Mouse (Mus musculus): ENCODE measurements around the gene Cyp2u1. TPM values are rescaled to one million over a fixed set of nuclear protein-coding genes. Genes with fewer than 3 reads are reported as not detected.

Cyp2u1 gene
- polyA plus RNA-seq, 1 experiment, result 4.1 TPM

GRCm38 (mm10) chr3:131254991-131255390, 48.0 kb downstream of the Cyp2u1 start:
- H3K36me3 ChIP-seq (ENCODE audit: control insufficient read depth, insufficient read depth), result no peaks in the 10 kb centered on the region
- TF ChIP-seq MYOG (IDR thresholded peaks at IDR 0.05; ENCODE audit: control insufficient read depth in 1 of 3, insufficient read depth in 1 of 3, insufficient read length in 2 of 3, low read depth in 2 of 3), result no peak
- TF ChIP-seq CEBPB (IDR thresholded peaks at IDR 0.05; ENCODE audit: insufficient read depth, poor library complexity, severe bottlenecking), result no peak
- no peak for TF ChIP-seq E2F4 (IDR thresholded peaks at IDR 0.05; ENCODE audit: insufficient read depth)
- no peak for TF ChIP-seq SRF (IDR thresholded peaks at IDR 0.05; ENCODE audit: control insufficient read depth, insufficient read length, low read depth)
- no peak for TF ChIP-seq USF1 (IDR thresholded peaks at IDR 0.05; ENCODE audit: low read depth)
- no peak for TF ChIP-seq MAX (IDR thresholded peaks at IDR 0.05; ENCODE audit: low read depth)
- TF ChIP-seq POLR2A (IDR thresholded peaks at IDR 0.05; ENCODE audit: insufficient read length, low read depth), result no peak
- no peak for TF ChIP-seq MYOD1 (IDR thresholded peaks at IDR 0.05; ENCODE audit: control insufficient read depth in 1 of 3, insufficient read length in 2 of 3, low read depth in 2 of 3)
- TF ChIP-seq REST (IDR thresholded peaks at IDR 0.05; ENCODE audit: insufficient read depth, insufficient read length), result no peak
- no peak for TF ChIP-seq POLR2AphosphoS2 (IDR thresholded peaks at IDR 0.05; ENCODE audit: insufficient read length, low read depth)
- H3ac ChIP-seq (ENCODE audit: control insufficient read depth, insufficient read length), result no peak overlapping the region
- no peaks in the 10 kb centered on the region for H3K27me3 ChIP-seq (ENCODE audit: control insufficient read depth, insufficient read depth, insufficient read length)
- H3K4me2 ChIP-seq (ENCODE audit: low read depth), result no peak overlapping the region
- no peak overlapping the region for H3K4me3 ChIP-seq
- no peaks in the 10 kb centered on the region for H3K79me2 ChIP-seq (ENCODE audit: control insufficient read depth, insufficient read depth)

- Histone ChIP-seq H3ac (ENCODE audit: control insufficient read depth, insufficient read length) (no peak overlapping the region), H3K36me3 (ENCODE audit: control insufficient read depth, insufficient read depth) (no peaks in the 10 kb centered on the region)
- no peak for TF ChIP-seq TCF12 (IDR thresholded peaks at IDR 0.05; ENCODE audit: insufficient read depth, poor library complexity, severe bottlenecking)
- no peak for TF ChIP-seq USF1 (IDR thresholded peaks at IDR 0.05; ENCODE audit: low read depth)
- no peak for TF ChIP-seq MYOD1 (IDR thresholded peaks at IDR 0.05; ENCODE audit: control insufficient read depth in 1 of 3, insufficient read length in 2 of 3, low read depth in 2 of 3)
- no peak for TF ChIP-seq REST (IDR thresholded peaks at IDR 0.05; ENCODE audit: insufficient read depth, insufficient read length)
- no peak for TF ChIP-seq POLR2A (IDR thresholded peaks at IDR 0.05; ENCODE audit: insufficient read length, low read depth)
- TF ChIP-seq E2F4 (IDR thresholded peaks at IDR 0.05; ENCODE audit: insufficient read depth), result no peak
These were observed 51.4 kb downstream of the Cyp2u1 start for GRCm38 (mm10) chr3:131251601-131252000.

DNA sequence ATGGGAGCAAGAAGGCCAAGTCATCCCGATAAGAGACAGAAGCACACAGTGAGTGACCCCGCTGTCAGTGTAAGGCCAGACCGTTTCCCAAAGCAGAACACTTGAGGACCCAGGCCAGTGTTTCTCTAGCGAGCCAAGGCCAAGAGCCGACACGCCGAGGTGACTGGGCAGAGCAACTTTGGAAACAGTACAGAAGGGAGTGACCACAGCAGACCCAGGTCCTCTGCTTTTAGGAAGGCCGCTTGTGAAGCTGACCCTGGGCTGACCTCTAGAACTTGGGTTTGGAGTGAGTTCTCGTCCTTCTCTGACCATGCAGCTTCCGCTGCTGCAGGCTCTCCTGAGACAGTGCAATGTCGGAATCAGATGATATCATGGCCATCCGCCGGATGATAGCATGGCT, 52.0 kb downstream of the Cyp2u1 start:
- Histone ChIP-seq H3K4me2 (ENCODE audit: low read depth) (no peak overlapping the region), H3K4me3 (no peak overlapping the region), H3ac (ENCODE audit: control insufficient read depth, insufficient read length) (no peak overlapping the region), H3K36me3 (ENCODE audit: control insufficient read depth, insufficient read depth) (no peaks in the 10 kb centered on the region), H3K27me3 (ENCODE audit: control insufficient read depth, insufficient read depth, insufficient read length) (no peaks in the 10 kb centered on the region), H3K79me2 (ENCODE audit: control insufficient read depth, insufficient read depth) (no peaks in the 10 kb centered on the region)
- TF ChIP-seq CEBPB (IDR thresholded peaks at IDR 0.05; ENCODE audit: insufficient read depth, poor library complexity, severe bottlenecking) (no peak), MYOG (IDR thresholded peaks at IDR 0.05; ENCODE audit: control insufficient read depth in 1 of 3, insufficient read depth in 1 of 3, insufficient read length in 2 of 3, low read depth in 2 of 3) (no peak), E2F4 (IDR thresholded peaks at IDR 0.05; ENCODE audit: insufficient read depth) (no peak), POLR2A (IDR thresholded peaks at IDR 0.05; ENCODE audit: insufficient read length, low read depth) (no peak), TCF12 (IDR thresholded peaks at IDR 0.05; ENCODE audit: insufficient read depth, poor library complexity, severe bottlenecking) (no peak)

More at GRCm38 (mm10) chr3:131251601-131252000, 51.4 kb downstream of the Cyp2u1 start:
- no peak overlapping the region for H3K4me3 ChIP-seq
- H3K79me2 ChIP-seq (ENCODE audit: control insufficient read depth, insufficient read depth), result no peaks in the 10 kb centered on the region
- no peak overlapping the region for H3K4me2 ChIP-seq (ENCODE audit: low read depth)
- no peaks in the 10 kb centered on the region for H3K27me3 ChIP-seq (ENCODE audit: control insufficient read depth, insufficient read depth, insufficient read length)

- TF ChIP-seq E2F4 (IDR thresholded peaks at IDR 0.05; ENCODE audit: insufficient read depth) (no peak), TCF3 (IDR thresholded peaks at IDR 0.05; ENCODE audit: insufficient read length, low read depth) (no peak), SRF (IDR thresholded peaks at IDR 0.05; ENCODE audit: control insufficient read depth, insufficient read length, low read depth) (no peak), CEBPB (IDR thresholded peaks at IDR 0.05; ENCODE audit: insufficient read depth, poor library complexity, severe bottlenecking) (no peak), REST (IDR thresholded peaks at IDR 0.05; ENCODE audit: insufficient read depth, insufficient read length) (no peak), POLR2AphosphoS2 (IDR thresholded peaks at IDR 0.05; ENCODE audit: insufficient read length, low read depth) (no peak), MAX (IDR thresholded peaks at IDR 0.05; ENCODE audit: low read depth) (no peak), TCF12 (IDR thresholded peaks at IDR 0.05; ENCODE audit: insufficient read depth, poor library complexity, severe bottlenecking) (no peak), USF1 (IDR thresholded peaks at IDR 0.05; ENCODE audit: low read depth) (no peak), POLR2A (IDR thresholded peaks at IDR 0.05; ENCODE audit: insufficient read length, low read depth) (no peak), MYOD1 (IDR thresholded peaks at IDR 0.05; ENCODE audit: control insufficient read depth in 1 of 3, insufficient read length in 2 of 3, low read depth in 2 of 3) (no peak), MYOG (IDR thresholded peaks at IDR 0.05; ENCODE audit: control insufficient read depth in 1 of 3, insufficient read depth in 1 of 3, insufficient read length in 2 of 3, low read depth in 2 of 3) (no peak)
- H3K27me3 ChIP-seq (ENCODE audit: control insufficient read depth, insufficient read depth, insufficient read length), result no peaks in the 10 kb centered on the region
- no peaks in the 10 kb centered on the region for H3K36me3 ChIP-seq (ENCODE audit: control insufficient read depth, insufficient read depth)
- no peak overlapping the region for H3K4me3 ChIP-seq
- H3ac ChIP-seq (ENCODE audit: control insufficient read depth, insufficient read length), result no peak overlapping the region
- H3K4me2 ChIP-seq (ENCODE audit: low read depth), result no peak overlapping the region
- H3K79me2 ChIP-seq (ENCODE audit: control insufficient read depth, insufficient read depth), result no peaks in the 10 kb centered on the region
These were observed 52.7 kb downstream of the Cyp2u1 start for GRCm38 (mm10) chr3:131250283-131250682.

- TF ChIP-seq TCF3 (IDR thresholded peaks at IDR 0.05; ENCODE audit: insufficient read length, low read depth) (no peak), E2F4 (IDR thresholded peaks at IDR 0.05; ENCODE audit: insufficient read depth) (no peak), MYOG (IDR thresholded peaks at IDR 0.05; ENCODE audit: control insufficient read depth in 1 of 3, insufficient read depth in 1 of 3, insufficient read length in 2 of 3, low read depth in 2 of 3) (no peak), TCF12 (IDR thresholded peaks at IDR 0.05; ENCODE audit: insufficient read depth, poor library complexity, severe bottlenecking) (no peak), POLR2AphosphoS2 (IDR thresholded peaks at IDR 0.05; ENCODE audit: insufficient read length, low read depth) (no peak), MAX (IDR thresholded peaks at IDR 0.05; ENCODE audit: low read depth) (no peak), USF1 (IDR thresholded peaks at IDR 0.05; ENCODE audit: low read depth) (no peak), SRF (IDR thresholded peaks at IDR 0.05; ENCODE audit: control insufficient read depth, insufficient read length, low read depth) (no peak)
- H3ac ChIP-seq (ENCODE audit: control insufficient read depth, insufficient read length), result no peak overlapping the region
- no peak overlapping the region for H3K4me3 ChIP-seq
- H3K27me3 ChIP-seq (ENCODE audit: control insufficient read depth, insufficient read depth, insufficient read length), result no peaks in the 10 kb centered on the region
- no peaks in the 10 kb centered on the region for H3K36me3 ChIP-seq (ENCODE audit: control insufficient read depth, insufficient read depth)
- no peak overlapping the region for H3K4me2 ChIP-seq (ENCODE audit: low read depth)
- no peaks in the 10 kb centered on the region for H3K79me2 ChIP-seq (ENCODE audit: control insufficient read depth, insufficient read depth)
These were observed 54.6 kb downstream of the Cyp2u1 start for GRCm38 (mm10) chr3:131248444-131248843.

Data from myocyte (in vitro differentiated cells).